Mouse (Mus musculus): ENCODE data around the gene Rad51d.

DNA sequence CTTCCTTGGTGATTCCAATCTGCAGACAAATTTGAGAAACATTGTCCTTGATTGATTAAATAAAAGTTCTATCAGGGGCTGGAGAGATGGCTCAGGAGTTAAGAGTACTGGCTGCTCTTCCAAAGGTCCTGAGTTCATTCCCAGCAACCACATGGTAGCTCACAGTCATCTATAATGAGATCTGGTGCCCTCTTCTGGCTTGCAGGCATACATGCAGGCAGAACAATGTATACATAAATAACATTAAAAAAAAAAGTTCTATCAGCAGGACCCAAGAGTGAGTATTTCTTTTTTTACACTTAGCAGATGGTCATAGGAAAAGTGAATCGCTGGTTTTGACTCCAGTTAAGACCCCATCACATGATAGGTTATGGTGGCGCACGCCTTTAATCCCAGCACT, 3.9 kb downstream of the Rad51d start:
- no peak for TF ChIP-seq CTCF (IDR thresholded peaks at IDR 0.05; ENCODE audit: control insufficient read depth, insufficient read depth, insufficient read length)
- TF ChIP-seq MYOD1 (IDR thresholded peaks at IDR 0.05; ENCODE audit: control insufficient read depth, insufficient read length, low read depth): no peak
- TF ChIP-seq USF1 (IDR thresholded peaks at IDR 0.05; ENCODE audit: low read depth): no peak
- no peak for TF ChIP-seq MAX (IDR thresholded peaks at IDR 0.05)
- TF ChIP-seq MYOG (IDR thresholded peaks at IDR 0.05; ENCODE audit: control insufficient read depth, extremely low read depth, insufficient read length): no peak
- no peak for TF ChIP-seq CEBPB (IDR thresholded peaks at IDR 0.05; ENCODE audit: low read depth)

All from C2C12 (cell line).